Mouse (Mus musculus) B cell, adult 67 days (primary cell): ENCODE results near the gene Nr2f6. TPM values are rescaled to one million over a fixed set of nuclear protein-coding genes. Genes with fewer than 3 reads are reported as not detected.

Experiments used
- total RNA-seq, 2 experiments: library from RNA; stranded (reverse); gene quantifications; 4 replicates each; pipeline ENCODE4 v1.2.4; 2023

Nr2f6 gene
- total RNA-seq = 10 to 100 TPM; 15.1 to 18.0 TPM

DNA sequence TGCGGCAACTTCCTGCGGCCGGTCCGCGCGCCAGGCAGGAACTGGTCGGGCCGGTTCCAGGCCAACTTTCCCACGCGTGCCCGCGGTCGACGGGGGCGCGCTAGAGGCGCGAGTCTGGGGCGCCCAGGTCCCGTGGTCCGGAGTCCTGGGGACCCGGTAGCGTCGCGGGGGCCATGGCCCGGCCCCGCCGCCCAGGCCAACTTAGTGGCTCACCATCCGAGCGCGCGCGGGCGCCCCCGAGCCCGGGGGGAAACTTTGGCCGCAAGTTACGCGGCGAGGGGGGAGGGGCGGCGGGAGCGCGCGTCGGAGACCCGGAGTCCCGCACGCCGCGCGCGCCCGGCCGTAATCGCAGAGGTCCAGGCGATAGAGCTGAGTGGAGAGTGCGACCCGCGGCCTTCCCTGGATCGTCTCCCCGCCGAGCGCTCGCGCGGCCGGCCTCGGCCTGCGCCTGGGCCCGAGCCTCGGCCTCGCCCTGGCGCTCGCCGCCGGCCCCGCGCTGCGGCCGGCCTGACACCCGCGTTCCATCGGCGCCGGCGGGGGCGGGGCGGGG is at the start of gene Nr2f6:
TSS of gene Nr2f6 (minus strand) at position 540 of the 550 bp plus-strand sequence.

DNA sequence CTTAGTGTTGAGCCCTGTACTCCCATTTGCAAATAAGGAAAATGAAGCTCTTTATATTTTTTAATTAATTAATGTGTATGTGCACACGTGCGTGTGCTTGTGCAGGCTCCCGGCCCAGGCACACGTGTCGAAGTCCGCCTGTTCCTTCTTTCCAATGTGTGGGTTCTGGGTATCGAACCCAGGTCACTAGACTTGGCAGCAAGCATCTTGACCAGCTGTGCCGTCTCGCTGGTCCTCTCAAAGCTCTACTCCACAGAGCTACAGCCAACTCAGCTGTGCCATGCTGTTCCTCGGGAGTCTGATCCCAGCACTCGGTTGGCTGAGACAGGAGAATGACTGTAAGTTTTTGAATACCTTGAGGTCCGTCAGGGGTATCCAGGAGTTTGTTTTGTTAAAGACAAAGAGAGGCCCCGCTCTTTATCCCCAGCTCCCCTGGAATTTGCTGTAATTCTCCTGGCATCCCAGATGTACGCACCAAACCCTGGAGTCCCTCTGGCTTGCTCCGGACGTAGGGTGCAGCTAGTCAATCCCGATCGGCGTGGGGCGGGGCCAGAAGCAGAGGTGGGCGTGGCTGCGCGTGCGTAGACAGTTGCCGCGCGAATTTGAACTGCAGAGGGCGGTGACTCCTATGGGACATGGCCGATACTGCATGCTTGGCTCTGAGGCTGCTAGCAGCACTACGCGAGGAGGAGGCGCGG is 23.8 kb upstream of the Nr2f6 start, which contains the start of gene Ankle1:
TSS of gene Ankle1 (plus strand) at position 610 of the 698 bp plus-strand sequence.

DNA sequence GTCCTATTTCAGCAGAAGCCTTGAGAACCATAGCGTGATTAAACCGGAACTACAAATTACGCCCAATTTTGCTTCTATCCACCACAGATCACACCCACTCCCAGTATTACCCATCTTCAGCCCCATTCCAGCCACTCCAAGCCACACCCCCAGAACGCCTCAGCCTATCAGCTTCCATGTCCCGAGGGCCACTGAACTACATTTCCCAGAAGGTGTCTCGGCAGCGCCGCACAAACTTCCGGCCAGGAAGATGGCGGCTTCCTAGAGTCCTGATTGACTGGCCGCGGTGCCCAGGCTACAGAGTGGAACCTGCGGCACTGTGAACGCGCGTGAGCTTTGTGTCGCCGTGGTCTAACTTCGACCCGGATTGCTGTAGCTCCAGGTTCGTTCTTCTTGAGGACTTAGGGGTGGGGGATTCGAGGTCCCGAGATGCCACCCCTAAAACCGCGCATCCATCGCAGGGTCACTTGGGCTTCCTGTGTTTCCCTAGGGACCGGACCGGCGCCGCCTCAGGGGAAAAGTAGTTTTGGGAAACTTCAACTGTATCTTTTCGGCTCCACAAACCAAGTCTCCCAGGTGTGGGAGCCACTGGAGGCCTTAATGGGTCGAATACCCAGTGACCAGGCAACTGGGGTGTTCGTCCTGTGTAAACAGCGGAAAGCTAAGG is 15.0 kb upstream of the Nr2f6 start, which contains the start of gene Babam1:
TSS of gene Babam1 (plus strand) at position 223 of the 667 bp plus-strand sequence.

DNA sequence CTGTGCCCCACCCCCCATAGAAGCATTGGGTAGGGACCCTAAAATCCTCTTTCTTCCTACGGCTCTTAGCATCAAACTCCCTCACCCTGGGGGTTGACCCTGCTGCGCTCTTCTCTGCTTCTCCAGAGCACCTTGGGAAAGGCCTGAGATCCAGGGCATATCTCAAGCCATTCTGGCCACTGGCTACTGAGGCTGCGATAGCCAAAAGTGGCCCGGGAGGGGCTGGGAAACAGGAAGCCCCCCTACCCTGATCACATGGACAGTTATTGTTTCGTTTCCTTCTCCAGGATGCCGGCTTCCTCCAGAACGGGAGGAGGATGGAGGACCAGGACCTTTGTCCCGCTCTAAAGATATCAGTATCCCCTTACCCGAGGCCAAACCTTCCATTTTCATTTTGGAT is 13.9 kb upstream of the Nr2f6 start, which contains the start of gene Ushbp1:
TSS of gene Ushbp1 (minus strand) at position 174 of the 400 bp plus-strand sequence.

DNA sequence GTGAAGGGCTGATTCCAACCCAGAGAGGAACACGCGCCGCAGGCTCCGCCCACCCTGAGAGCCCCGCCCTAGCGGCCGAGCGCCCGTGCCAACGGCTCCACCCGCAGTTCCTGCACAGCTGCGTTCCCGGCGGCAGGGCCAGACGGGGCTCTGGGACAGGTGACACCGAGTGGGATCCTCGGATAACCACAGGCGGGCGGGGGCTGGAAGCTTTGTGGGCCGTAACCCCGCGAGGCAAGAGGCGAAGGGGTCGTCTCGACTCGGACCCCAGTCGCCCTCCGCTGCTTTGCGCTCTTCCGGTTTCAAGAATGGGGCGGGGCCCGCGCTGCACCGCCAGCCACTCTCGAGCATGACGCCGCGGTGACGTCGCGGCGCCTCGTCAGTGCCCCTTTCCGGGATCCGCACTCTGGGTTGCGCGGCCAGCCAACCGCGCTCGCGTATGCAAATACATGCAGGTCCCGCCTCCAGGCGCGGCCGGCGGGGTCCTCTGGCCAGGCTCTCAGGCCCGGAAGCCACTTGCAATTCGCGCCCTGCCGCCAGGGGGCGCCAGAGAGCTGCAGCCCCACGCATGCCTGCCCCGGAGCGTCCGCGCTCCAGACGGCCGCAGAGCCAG is 10.4 kb downstream of the Nr2f6 start, which contains the start of gene Ocel1:
TSS of gene Ocel1 (plus strand) at position 63 of the 613 bp plus-strand sequence.

DNA sequence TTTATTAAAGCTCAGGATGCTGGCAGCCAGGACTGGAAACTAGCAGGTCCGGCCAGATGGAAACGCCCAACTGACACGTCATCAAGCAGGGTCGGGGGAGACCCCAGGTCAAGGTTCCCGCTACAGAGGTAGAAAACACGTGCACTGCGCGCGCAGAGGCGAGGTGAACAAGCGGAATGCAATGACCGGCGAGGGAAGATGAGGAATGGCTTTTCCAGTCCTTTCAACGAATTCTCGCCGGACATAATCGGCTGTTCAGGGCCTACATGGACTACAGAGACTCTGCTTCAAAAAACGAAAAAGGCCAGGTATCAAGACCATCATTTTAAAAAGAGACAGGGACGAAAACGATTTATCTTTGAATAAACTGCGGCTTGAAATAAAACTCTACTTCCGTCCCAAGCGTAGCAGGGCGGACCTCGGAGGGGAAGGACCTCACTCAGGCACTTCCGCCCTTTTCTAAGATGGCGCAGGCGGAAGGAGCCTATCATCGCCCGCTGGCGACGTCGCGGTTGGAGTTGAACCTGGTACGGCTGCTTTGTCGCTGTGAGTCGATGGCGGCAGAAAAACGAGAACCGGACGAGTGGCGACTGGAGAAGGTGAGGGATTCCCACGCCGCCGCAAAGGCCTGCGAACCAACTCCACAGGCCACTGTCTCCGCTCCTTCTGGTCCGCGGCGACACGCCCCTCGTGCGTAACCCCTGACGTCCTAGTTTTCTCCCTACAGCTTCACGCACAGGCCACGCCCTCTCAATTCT is 14.8 kb downstream of the Nr2f6 start, which contains the start of gene Use1:
TSS of gene Use1 (plus strand) at position 78 of the 758 bp plus-strand sequence.

Other genes starting within 250 kb of the Nr2f6 start
- 100 to 1,000 TPM; 109 to 110 TPM for gene Myo9b, start 109.2 kb downstream of the Nr2f6 start, total RNA-seq
- gene Haus8, start 109.0 kb downstream of the Nr2f6 start, total RNA-seq = 10 to 100 TPM; 26.8 to 29.0 TPM
- 100 to 1,000 TPM; 258 to 270 TPM for gene Use1, start 15.1 kb downstream of the Nr2f6 start, total RNA-seq
- 10 to 100 TPM; 22.3 to 26.9 TPM for gene Ocel1, start 10.7 kb downstream of the Nr2f6 start, total RNA-seq
- gene Ushbp1, start 13.8 kb upstream of the Nr2f6 start, total RNA-seq = not detected
- gene Babam1, start 14.9 kb upstream of the Nr2f6 start, total RNA-seq = 100 to 1,000 TPM in 1 of 2 experiments, 10 to 100 TPM in 1; 84.4 to 121 TPM
- 1 to 10 TPM in 1 of 2 experiments, not detected in 1; 1.5 TPM for gene Ankle1, start 24.1 kb upstream of the Nr2f6 start, total RNA-seq
- gene Abhd8, start 81.7 kb upstream of the Nr2f6 start, total RNA-seq = 10 to 100 TPM; 11.8 to 15.0 TPM
- gene Mrpl34, start 83.0 kb upstream of the Nr2f6 start, total RNA-seq = 10 to 100 TPM; 32.9 to 38.4 TPM
- 100 to 1,000 TPM; 113 to 125 TPM for gene Dda1, start 87.2 kb upstream of the Nr2f6 start, total RNA-seq
- gene Ano8, start 104.0 kb upstream of the Nr2f6 start, total RNA-seq = 10 to 100 TPM; 13.9 to 14.8 TPM
- gene Gtpbp3, start 106.1 kb upstream of the Nr2f6 start, total RNA-seq = 10 to 100 TPM; 22.3 to 22.4 TPM
- under 1 TPM in 1 of 2 experiments, not detected in 1; 0.27 TPM for gene Plvap, start 129.8 kb upstream of the Nr2f6 start, total RNA-seq
- gene Ccdc194, start 143.8 kb upstream of the Nr2f6 start, total RNA-seq = not detected
- gene Bst2, start 155.5 kb upstream of the Nr2f6 start, total RNA-seq = 10 to 100 TPM; 24.4 to 37.1 TPM
- gene Mvb12a, start 161.0 kb upstream of the Nr2f6 start, total RNA-seq = 10 to 100 TPM; 47.0 to 50.1 TPM
- gene Tmem221, start 176.9 kb upstream of the Nr2f6 start, total RNA-seq = not detected
- not detected for gene Nxnl1, start 184.6 kb upstream of the Nr2f6 start, total RNA-seq
- gene Slc27a1, start 186.9 kb upstream of the Nr2f6 start, total RNA-seq = 10 to 100 TPM; 10.2 to 10.8 TPM
- 100 to 1,000 TPM; 106 to 110 TPM for gene Pgls, start 210.2 kb upstream of the Nr2f6 start, total RNA-seq
- gene Fam129c, start 215.7 kb upstream of the Nr2f6 start, total RNA-seq = 100 to 1,000 TPM; 128 to 172 TPM
- gene Colgalt1, start 229.0 kb upstream of the Nr2f6 start, total RNA-seq = 100 to 1,000 TPM; 126 to 133 TPM